Mouse (Mus musculus): ENCODE measurements around the gene 9430015G10Rik.

Gene 9430015G10Rik

GRCm38 (mm10) chr4:156171828-156172227 is 62.0 kb downstream of the 9430015G10Rik start:
- no peak for DNase-seq (ENCODE audit: low read depth)
